Mouse (Mus musculus): ENCODE data around the gene Sdc3.

GRCm38 (mm10) chr4:130862538-130862937, 70.2 kb downstream of the Sdc3 start:
- TF ChIP-seq EP300 (IDR thresholded peaks at IDR 0.05; ENCODE audit: insufficient read depth, low read depth, low read length) (no peak), CTCF (IDR thresholded peaks at IDR 0.05) (no peak), POLR2A (IDR thresholded peaks at IDR 0.05; ENCODE audit: insufficient read depth, low read depth, low read length) (no peak)

All from heart, adult 2 months (tissue).